Mouse (Mus musculus): Measurements from ENCODE around the gene Rasgrp4.
"Not testable (repeated sequence)": the region's sequence is repeated elsewhere in the genome, so short reads cannot be mapped to it uniquely, and the experiment has no call there.

Rasgrp4 gene

GRCm38 (mm10) chr7:29134693-29135386, at the start of gene Rasgrp4:
Gene Rasgrp4, plus strand, starts transcription at chr7:29134851.
- DNase-seq (ENCODE audit: low read depth, low spot score), result no peak

GRCm38 (mm10) chr7:29085981-29086380, 48.7 kb upstream of the Rasgrp4 start:
- no peak for DNase-seq (ENCODE audit: low read depth, low spot score)

GRCm38 (mm10) chr7:29086902-29087301, 47.7 kb upstream of the Rasgrp4 start:
- DNase-seq (ENCODE audit: low read depth, low spot score), result no peak

- DNase-seq (ENCODE audit: low read depth, low spot score), result no peak
These were observed 45.8 kb upstream of the Rasgrp4 start for GRCm38 (mm10) chr7:29088817-29089216.

- no peak for DNase-seq (ENCODE audit: low read depth, low spot score)
These were observed 37.5 kb upstream of the Rasgrp4 start for GRCm38 (mm10) chr7:29097131-29097530.

- no peak for DNase-seq (ENCODE audit: low read depth, low spot score)
These were observed 33.2 kb upstream of the Rasgrp4 start for GRCm38 (mm10) chr7:29101286-29102017.

- DNase-seq (ENCODE audit: low read depth, low spot score), result no peak
These were observed 25.4 kb upstream of the Rasgrp4 start for GRCm38 (mm10) chr7:29108992-29109955.

- no peak for DNase-seq (ENCODE audit: low read depth, low spot score)
These were observed 16.4 kb upstream of the Rasgrp4 start for GRCm38 (mm10) chr7:29118142-29118851.

GRCm38 (mm10) chr7:29119526-29119925, 15.1 kb upstream of the Rasgrp4 start:
- no peak for DNase-seq (ENCODE audit: low read depth, low spot score)

GRCm38 (mm10) chr7:29122821-29123220, 11.8 kb upstream of the Rasgrp4 start:
- no peak for DNase-seq (ENCODE audit: low read depth, low spot score)

- DNase-seq (ENCODE audit: low read depth, low spot score), result no peak
These were observed 10.9 kb upstream of the Rasgrp4 start for GRCm38 (mm10) chr7:29123531-29124358.

GRCm38 (mm10) chr7:29124970-29125369, 9.7 kb upstream of the Rasgrp4 start, which contains the start of gene Ryr1:
Gene Ryr1, minus strand, starts transcription at chr7:29125179.
- no peak for DNase-seq (ENCODE audit: low read depth, low spot score)

GRCm38 (mm10) chr7:29126173-29126915, 8.3 kb upstream of the Rasgrp4 start:
- no peak for DNase-seq (ENCODE audit: low read depth, low spot score)

- no peak for DNase-seq (ENCODE audit: low read depth, low spot score)
These were observed 5.9 kb upstream of the Rasgrp4 start for GRCm38 (mm10) chr7:29128725-29129124.

GRCm38 (mm10) chr7:29134230-29134629, 421 bp upstream of the Rasgrp4 start:
- DNase-seq (ENCODE audit: low read depth, low spot score), result no peak

- no peak for DNase-seq (ENCODE audit: low read depth, low spot score)
These were observed 2.8 kb downstream of the Rasgrp4 start for GRCm38 (mm10) chr7:29137429-29137828.

GRCm38 (mm10) chr7:29139237-29139636, 4.6 kb downstream of the Rasgrp4 start:
- not testable (repeated sequence) for DNase-seq (ENCODE audit: low read depth, low spot score)

- no peak for DNase-seq (ENCODE audit: low read depth, low spot score)
These were observed 6.8 kb downstream of the Rasgrp4 start for GRCm38 (mm10) chr7:29141416-29141815.

- DNase-seq (ENCODE audit: low read depth, low spot score), result no peak
These were observed 9.4 kb downstream of the Rasgrp4 start for GRCm38 (mm10) chr7:29144006-29144405.
